Mouse (Mus musculus) erythroblast, embryonic 14.5 days (primary cell): ENCODE data around the gene Jaml.

Experiments
- GATA1 ChIP-seq: IDR thresholded peaks from 2 replicates; pipeline ENCODE4 v1.6.1; 2012; ENCODE audit warnings: low read length, inconsistent platforms, mixed read lengths
- TAL1 ChIP-seq: IDR thresholded peaks from 3 replicates; pipeline ENCODE4 v1.6.1; 2012; ENCODE audit warnings: low read length, inconsistent platforms, mixed read lengths

GRCm38 (mm10) chr9:45058304-45058940, 20.6 kb upstream of the Jaml start:
- TF ChIP-seq GATA1 (no peak), TAL1 (no peak)
